In genomic region chr17:88879736-88880135, GRCm38 (mm10) we compare ENCODE assay signal across 16 mouse cellular contexts.
"Had no signal": no experiment of that assay in that cellular context is flagged by ENCODE, and none has a peak within 500 bp of the region (broad histone marks: within the 10 kb centered on the region; RNA-seq: fewer than 3 reads in every experiment).

No protein-coding gene starts in this region.

- DNase-seq: liver, embryonic 13.5 days; liver, postnatal 0 days; lung, adult 2 months; lung, postnatal 10 days; lung, postnatal 36 days; midbrain, embryonic 14.5 days; right cerebral cortex, postnatal 14 days; thymus, adult 2 months; thymus, postnatal 36 days had no signal

- H3K4me3 ChIP-seq: liver, embryonic 13.5 days; liver, embryonic 15.5 days; megakaryocyte, embryonic 14.5 days; midbrain, embryonic 12.5 days; neural tube, embryonic 12.5 days; stomach, embryonic 15.5 days had no signal

- H3K9ac ChIP-seq: liver, embryonic 13.5 days; liver, embryonic 15.5 days; liver, postnatal 0 days; midbrain, embryonic 12.5 days; neural tube, embryonic 12.5 days; stomach, embryonic 15.5 days had no signal

- H3K36me3 ChIP-seq: liver, embryonic 13.5 days; liver, embryonic 15.5 days; midbrain, embryonic 12.5 days; neural tube, embryonic 12.5 days; stomach, embryonic 15.5 days had no signal

- H3K27ac ChIP-seq: liver, embryonic 13.5 days; liver, embryonic 15.5 days; macrophage; midbrain, embryonic 12.5 days; neural tube, embryonic 12.5 days; stomach, embryonic 15.5 days; stomach, postnatal 0 days had no signal

- ATAC-seq: liver, postnatal 0 days had no signal

- H3K4me2 ChIP-seq: liver, embryonic 13.5 days; liver, embryonic 15.5 days; midbrain, embryonic 12.5 days; neural tube, embryonic 12.5 days; stomach, embryonic 15.5 days had no signal

- H3K9me3 ChIP-seq: liver, embryonic 13.5 days; liver, embryonic 15.5 days; midbrain, embryonic 12.5 days; neural tube, embryonic 12.5 days; stomach, embryonic 15.5 days had no signal

- H3K27me3 ChIP-seq: liver, embryonic 13.5 days; liver, embryonic 15.5 days; megakaryocyte, embryonic 14.5 days; midbrain, embryonic 12.5 days; neural tube, embryonic 12.5 days; stomach, embryonic 15.5 days had no signal

- H3K4me1 ChIP-seq: liver, embryonic 13.5 days; liver, embryonic 15.5 days; megakaryocyte, embryonic 14.5 days; midbrain, embryonic 12.5 days; neural tube, embryonic 12.5 days; stomach, embryonic 15.5 days had no signal
